In genomic region chr10:81502658-81503057, GRCm38 (mm10) we compare ENCODE assay signal across 8 mouse cellular contexts. TPM values are rescaled to one million over a fixed set of nuclear protein-coding genes. Genes with fewer than 3 reads are reported as not detected.
A peak's percentile ranks its signal among the peaks of the same experiment; 100 is the strongest.
DNase-seq lines count a peak whose midpoint lies in the region; ATAC-seq and TF ChIP-seq lines count a peak whose summit lies in the region.

No protein-coding gene starts in this region.

- H3K27me3 ChIP-seq in erythroblast, embryonic 14.5 days (ENCODE audit: control insufficient read depth), result no peaks in the 10 kb centered on the region; the same call in 1 of the 2 replicates
- H3K27me3 ChIP-seq in heart, embryonic 14.5 days (ENCODE audit: control insufficient read depth, insufficient read depth, low read length), result peaks cover 11% of the 10 kb centered on the region
- no peaks in the 10 kb centered on the region for H3K27me3 ChIP-seq in liver, embryonic 14.5 days (ENCODE audit: control insufficient read depth, insufficient read depth, low read length)
- no peaks in the 10 kb centered on the region; the same call in 1 of the 2 replicates for H3K27me3 ChIP-seq in neural tube, embryonic 12.5 days (replicated peaks)
- peaks cover 6% of the 10 kb centered on the region; the same call in 1 of the 2 replicates for H3K27me3 ChIP-seq in stomach, embryonic 16.5 days (ENCODE audit: control insufficient read depth, insufficient read depth, low read length)

- H3K4me1 ChIP-seq in erythroblast, embryonic 14.5 days (ENCODE audit: control insufficient read depth), result peaks cover 44% of the 10 kb centered on the region
- no peaks in the 10 kb centered on the region; a peak in 1 of 4 replicates for H3K4me1 ChIP-seq in heart, embryonic 14.5 days (ENCODE audit: control insufficient read depth in 2 of 2, insufficient read depth in 2 of 2, low read length in 2 of 2)
- peaks cover 4 to 7% of the 10 kb centered on the region in 2 experiments for H3K4me1 ChIP-seq in liver, embryonic 14.5 days (replicated peaks; ENCODE audit: control insufficient read depth in 2 of 2, insufficient read depth in 2 of 2, low read length in 1 of 2)
- H3K4me1 ChIP-seq in neural tube, embryonic 12.5 days, result no peaks in the 10 kb centered on the region
- H3K4me1 ChIP-seq in stomach, embryonic 16.5 days (ENCODE audit: control insufficient read depth, insufficient read depth, low read length), result 0 out of 2 replicates have a peak, but pooled peaks cover 6% of the 10 kb centered on the region

- no peak overlapping the region for H3K27ac ChIP-seq in heart, embryonic 14.5 days (replicated peaks in 1 of 2; ENCODE audit: control insufficient read depth in 1 of 2, insufficient read depth in 1 of 2, low read depth in 2 of 2, low read length in 2 of 2)
- no peak overlapping the region for H3K27ac ChIP-seq in liver, embryonic 14.5 days
- H3K27ac ChIP-seq in neural tube, embryonic 12.5 days, result no peak overlapping the region
- no peak overlapping the region for H3K27ac ChIP-seq in stomach, embryonic 16.5 days (ENCODE audit: low read length)

- TF ChIP-seq CTCF in brain, embryonic 14.5 days (IDR thresholded peaks at IDR 0.05; ENCODE audit: borderline replicate concordance, extremely low read depth, insufficient read depth, insufficient read length), result peak; percentile 99
- peak; percentile 100 for TF ChIP-seq CTCF in liver, embryonic 14.5 days (IDR thresholded peaks at IDR 0.05; ENCODE audit: low read depth)

- H3K9me3 ChIP-seq in erythroblast, embryonic 14.5 days (ENCODE audit: control insufficient read depth, low read length), result peaks cover 4% of the 10 kb centered on the region
- H3K9me3 ChIP-seq in heart, embryonic 14.5 days (ENCODE audit: control insufficient read depth, low read length), result no peaks in the 10 kb centered on the region
- H3K9me3 ChIP-seq in liver, embryonic 14.5 days (ENCODE audit: control insufficient read depth, low read length), result no peaks in the 10 kb centered on the region
- no peaks in the 10 kb centered on the region for H3K9me3 ChIP-seq in neural tube, embryonic 12.5 days
- no peaks in the 10 kb centered on the region for H3K9me3 ChIP-seq in stomach, embryonic 16.5 days (replicated peaks; ENCODE audit: control insufficient read depth, low read length)

- peak; percentile 86 for DNase-seq in CD4-positive helper T cell, adult 2 months (ENCODE audit: low read depth, low spot score)
- DNase-seq in brain, embryonic 14.5 days (ENCODE audit: low read depth), result peak; percentile 79
- peak; percentile 94 for DNase-seq in kidney, postnatal 10 days
- DNase-seq in liver, embryonic 14.5 days (ENCODE audit: low read depth in 3 of 3, low spot score in 3 of 3), result no peak

- TF ChIP-seq POLR2A in brain, embryonic 14.5 days (IDR thresholded peaks at IDR 0.05; ENCODE audit: borderline replicate concordance, extremely low read depth, insufficient read depth, insufficient read length, poor library complexity, severe bottlenecking), result no peak

- peak overlapping the region; percentile 48 for H3K9ac ChIP-seq in heart, embryonic 14.5 days (ENCODE audit: low read length)
- no peak overlapping the region for H3K9ac ChIP-seq in liver, embryonic 14.5 days (replicated peaks)
- peak overlapping the region; percentile 26; the same call in 1 of the 2 replicates for H3K9ac ChIP-seq in neural tube, embryonic 12.5 days
- H3K9ac ChIP-seq in stomach, embryonic 16.5 days (ENCODE audit: low read length), result peak overlapping the region; percentile 48; the same call in 1 of the 2 replicates

- WGBS in heart, embryonic 14.5 days, result 11% methylated on average over 36 of the region's 36 CpGs
- WGBS in liver, embryonic 14.5 days (ENCODE audit: insufficient replicate concordance), result 13% methylated on average over 36 of the region's 36 CpGs
- 8% methylated on average over 36 of the region's 36 CpGs for WGBS in neural tube, embryonic 12.5 days
- 9% methylated on average over 36 of the region's 36 CpGs for WGBS in stomach, embryonic 16.5 days

- no peak for TF ChIP-seq EP300 in liver, embryonic 14.5 days (IDR thresholded peaks at IDR 0.05; ENCODE audit: low read depth)

- peaks cover 3% of the 10 kb centered on the region; the same call in 1 of the 2 replicates for H3K36me3 ChIP-seq in erythroblast, embryonic 14.5 days (ENCODE audit: control insufficient read depth)
- H3K36me3 ChIP-seq in heart, embryonic 14.5 days (ENCODE audit: control insufficient read depth, insufficient read depth, low read length), result no peaks in the 10 kb centered on the region
- H3K36me3 ChIP-seq in liver, embryonic 14.5 days (replicated peaks; ENCODE audit: control insufficient read depth, insufficient read depth, low read depth), result no peaks in the 10 kb centered on the region
- H3K36me3 ChIP-seq in neural tube, embryonic 12.5 days, result no peaks in the 10 kb centered on the region
- no peaks in the 10 kb centered on the region for H3K36me3 ChIP-seq in stomach, embryonic 16.5 days (ENCODE audit: control insufficient read depth, insufficient read depth, low read length)

- peak overlapping the region; percentile 69 for H3K4me2 ChIP-seq in heart, embryonic 14.5 days (ENCODE audit: low read length)
- H3K4me2 ChIP-seq in liver, embryonic 14.5 days (ENCODE audit: low read depth), result peak overlapping the region; percentile 56
- peak overlapping the region; percentile 63 for H3K4me2 ChIP-seq in neural tube, embryonic 12.5 days (replicated peaks)
- H3K4me2 ChIP-seq in stomach, embryonic 16.5 days (ENCODE audit: low read depth, low read length), result peak overlapping the region; percentile 56

- peak overlapping the region; percentile 51 for H3K4me3 ChIP-seq in erythroblast, embryonic 14.5 days (replicated peaks)
- H3K4me3 ChIP-seq in heart, embryonic 14.5 days (ENCODE audit: control insufficient read depth in 1 of 2, insufficient read depth in 1 of 2, low read depth in 1 of 2, low read length in 2 of 2), result peak overlapping the region; percentile 35
- peak overlapping the region in 1 of 2 experiments; percentile 23; a peak in 2 of 4 replicates for H3K4me3 ChIP-seq in liver, embryonic 14.5 days (ENCODE audit: insufficient read depth in 1 of 2, low read depth in 2 of 2, low read length in 2 of 2)
- H3K4me3 ChIP-seq in neural tube, embryonic 12.5 days, result peak overlapping the region; percentile 29
- H3K4me3 ChIP-seq in stomach, embryonic 16.5 days (replicated peaks; ENCODE audit: low read length), result peak overlapping the region; percentile 34

- 0 out of 2 replicates have a peak, but pooled peaks have one; percentile 34 for ATAC-seq in heart, embryonic 14.5 days (ENCODE audit: insufficient number of reproducible peaks, insufficient read depth, low FRiP score, low read depth)
- peak; percentile 19; the same call in 1 of the 2 replicates for ATAC-seq in liver, embryonic 14.5 days (ENCODE audit: insufficient read depth)
- ATAC-seq in neural tube, embryonic 12.5 days (ENCODE audit: low FRiP score, low read depth), result peak; percentile 27; the same call in 1 of the 2 replicates
- ATAC-seq in stomach, embryonic 16.5 days (ENCODE audit: insufficient read depth, low FRiP score), result peak; percentile 19; the same call in 1 of the 2 replicates

RNA-seq across cellular contexts. Expression of gene S1pr4, which starts 2.7 kb away (rescaled TPM):
- polyA plus RNA-seq in brain, embryonic 14.5 days (2012; rRNA removed), result 0.54 and 0.59 TPM in 2 replicates
- 0.04 and 0.05 TPM in 2 replicates for polyA plus RNA-seq in erythroblast, embryonic 14.5 days (2012)
- polyA plus RNA-seq in heart, embryonic 14.5 days (2014; fragmentation: Nextera tagmentation; extraction: Ambion mirVana), result 0.24 and 0.35 TPM in 2 replicates
- polyA plus RNA-seq in liver, embryonic 14.5 days (2012; rRNA removed), result 1.5 and 1.8 TPM in 2 replicates
- polyA plus RNA-seq in liver, embryonic 14.5 days (2014; fragmentation: Nextera tagmentation; extraction: Ambion mirVana), result 1.4 and 1.5 TPM in 2 replicates
- polyA plus RNA-seq in neural tube, embryonic 12.5 days (2016; fragmentation: Nextera tagmentation; extraction: Ambion mirVana), result 0.51 and 0.56 TPM in 2 replicates
- 1.2 TPM in 2 replicates for polyA plus RNA-seq in stomach, embryonic 16.5 days (2015; fragmentation: Nextera tagmentation; extraction: Ambion mirVana)

RNA-seq across cellular contexts. Expression of gene Ncln, which starts 6.5 kb away (rescaled TPM):
- polyA plus RNA-seq in brain, embryonic 14.5 days (2012; rRNA removed), result 152 and 206 TPM in 2 replicates
- 6.2 and 7.9 TPM in 2 replicates for polyA plus RNA-seq in erythroblast, embryonic 14.5 days (2012)
- polyA plus RNA-seq in heart, embryonic 14.5 days (2014; fragmentation: Nextera tagmentation; extraction: Ambion mirVana), result 40.7 and 44.6 TPM in 2 replicates
- polyA plus RNA-seq in liver, embryonic 14.5 days (2012; rRNA removed), result 55.7 and 71.3 TPM in 2 replicates
- 23.7 and 29.4 TPM in 2 replicates for polyA plus RNA-seq in liver, embryonic 14.5 days (2014; fragmentation: Nextera tagmentation; extraction: Ambion mirVana)
- polyA plus RNA-seq in neural tube, embryonic 12.5 days (2016; fragmentation: Nextera tagmentation; extraction: Ambion mirVana), result 73.2 and 78.4 TPM in 2 replicates
- polyA plus RNA-seq in stomach, embryonic 16.5 days (2015; fragmentation: Nextera tagmentation; extraction: Ambion mirVana), result 88.4 and 96.7 TPM in 2 replicates

RNA-seq across cellular contexts. Expression of gene Celf5, which starts 20.1 kb away (rescaled TPM):
- 396 and 427 TPM in 2 replicates for polyA plus RNA-seq in brain, embryonic 14.5 days (2012; rRNA removed)
- polyA plus RNA-seq in erythroblast, embryonic 14.5 days (2012), result not detected in 2 replicates
- polyA plus RNA-seq in heart, embryonic 14.5 days (2014; fragmentation: Nextera tagmentation; extraction: Ambion mirVana), result 0.19 TPM in 1 of 2 replicates, not detected in the other
- 0.02 and 0.32 TPM in 2 replicates for polyA plus RNA-seq in liver, embryonic 14.5 days (2012; rRNA removed)
- not detected in 2 replicates for polyA plus RNA-seq in liver, embryonic 14.5 days (2014; fragmentation: Nextera tagmentation; extraction: Ambion mirVana)
- 32.3 and 33.0 TPM in 2 replicates for polyA plus RNA-seq in neural tube, embryonic 12.5 days (2016; fragmentation: Nextera tagmentation; extraction: Ambion mirVana)
- 1.3 and 1.5 TPM in 2 replicates for polyA plus RNA-seq in stomach, embryonic 16.5 days (2015; fragmentation: Nextera tagmentation; extraction: Ambion mirVana)

RNA-seq across cellular contexts. Expression of gene Gna15, which starts 21.4 kb away (rescaled TPM):
- 0.95 and 1.1 TPM in 2 replicates for polyA plus RNA-seq in brain, embryonic 14.5 days (2012; rRNA removed)
- 0.14 and 0.24 TPM in 2 replicates for polyA plus RNA-seq in erythroblast, embryonic 14.5 days (2012)
- 0.74 and 0.89 TPM in 2 replicates for polyA plus RNA-seq in heart, embryonic 14.5 days (2014; fragmentation: Nextera tagmentation; extraction: Ambion mirVana)
- polyA plus RNA-seq in liver, embryonic 14.5 days (2012; rRNA removed), result 4.2 and 4.6 TPM in 2 replicates
- polyA plus RNA-seq in liver, embryonic 14.5 days (2014; fragmentation: Nextera tagmentation; extraction: Ambion mirVana), result 3.2 and 4.7 TPM in 2 replicates
- 0.81 and 1.2 TPM in 2 replicates for polyA plus RNA-seq in neural tube, embryonic 12.5 days (2016; fragmentation: Nextera tagmentation; extraction: Ambion mirVana)
- polyA plus RNA-seq in stomach, embryonic 16.5 days (2015; fragmentation: Nextera tagmentation; extraction: Ambion mirVana), result 9.0 and 11.0 TPM in 2 replicates

RNA-seq across cellular contexts. Expression of gene Gna11, which starts 42.3 kb away (rescaled TPM):
- polyA plus RNA-seq in brain, embryonic 14.5 days (2012; rRNA removed), result 110 and 115 TPM in 2 replicates
- polyA plus RNA-seq in erythroblast, embryonic 14.5 days (2012), result 1.2 and 1.5 TPM in 2 replicates
- 54.9 and 57.4 TPM in 2 replicates for polyA plus RNA-seq in heart, embryonic 14.5 days (2014; fragmentation: Nextera tagmentation; extraction: Ambion mirVana)
- polyA plus RNA-seq in liver, embryonic 14.5 days (2012; rRNA removed), result 14.8 and 17.0 TPM in 2 replicates
- 17.3 and 17.4 TPM in 2 replicates for polyA plus RNA-seq in liver, embryonic 14.5 days (2014; fragmentation: Nextera tagmentation; extraction: Ambion mirVana)
- 77.6 and 78.3 TPM in 2 replicates for polyA plus RNA-seq in neural tube, embryonic 12.5 days (2016; fragmentation: Nextera tagmentation; extraction: Ambion mirVana)
- polyA plus RNA-seq in stomach, embryonic 16.5 days (2015; fragmentation: Nextera tagmentation; extraction: Ambion mirVana), result 101 and 105 TPM in 2 replicates

Comparison
In these comparisons a context has a peak if more than half of its experiments do, and no peak if none do; other contexts are left out.
1. DNase-seq: peak in CD4-positive helper T cell, adult 2 months (single experiment), brain, embryonic 14.5 days (single experiment) and kidney, postnatal 10 days (single experiment); none in liver, embryonic 14.5 days (0 of 3).
2. RNA of gene Celf5, which starts 20.1 kb away (polyA plus RNA-seq): 396 to 427 TPM in brain, embryonic 14.5 days and 32.3 to 33.0 TPM in neural tube, embryonic 12.5 days; 1.3 to 1.5 TPM in stomach, embryonic 16.5 days, 0.19 TPM in heart, embryonic 14.5 days, 0.02 to 0.32 TPM in liver, embryonic 14.5 days and not detected in erythroblast, embryonic 14.5 days; every median in the first group is over 10 times any median in the second.
3. Peak in every context shown above with its lines, with median percentiles within 50 percentile points of each other: ATAC-seq and H3K4me2 ChIP-seq.